Mouse (Mus musculus): Measurements from ENCODE around the gene Snx32.

Snx32 gene

GRCm38 (mm10) chr19:5483386-5484359, 26.7 kb downstream of the Snx32 start:
- DNase-seq (ENCODE audit: low spot score in 2 of 2) = no peak

- no peak for DNase-seq (ENCODE audit: low spot score in 2 of 2)
Observed at GRCm38 (mm10) chr19:5481398-5481797, 28.9 kb downstream of the Snx32 start.

DNA sequence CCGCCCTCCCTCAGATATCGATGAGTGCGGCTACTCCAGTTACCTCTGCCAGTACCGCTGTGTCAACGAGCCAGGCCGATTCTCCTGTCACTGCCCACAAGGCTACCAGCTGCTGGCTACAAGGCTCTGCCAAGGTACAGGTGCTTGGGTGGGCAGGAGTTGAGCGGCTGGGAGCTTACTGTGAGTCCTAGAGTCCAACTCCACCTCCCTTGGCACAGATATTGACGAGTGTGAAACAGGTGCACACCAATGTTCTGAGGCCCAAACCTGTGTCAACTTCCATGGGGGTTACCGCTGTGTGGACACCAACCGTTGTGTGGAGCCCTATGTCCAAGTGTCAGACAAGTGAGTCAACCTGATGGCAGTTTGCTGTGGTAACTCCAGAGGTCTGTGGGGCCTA, 30.3 kb downstream of the Snx32 start:
- DNase-seq (ENCODE audit: low spot score in 2 of 2) = no peak

GRCm38 (mm10) chr19:5477668-5478300, 32.6 kb downstream of the Snx32 start:
- no peak for DNase-seq (ENCODE audit: low spot score in 2 of 2)

DNA sequence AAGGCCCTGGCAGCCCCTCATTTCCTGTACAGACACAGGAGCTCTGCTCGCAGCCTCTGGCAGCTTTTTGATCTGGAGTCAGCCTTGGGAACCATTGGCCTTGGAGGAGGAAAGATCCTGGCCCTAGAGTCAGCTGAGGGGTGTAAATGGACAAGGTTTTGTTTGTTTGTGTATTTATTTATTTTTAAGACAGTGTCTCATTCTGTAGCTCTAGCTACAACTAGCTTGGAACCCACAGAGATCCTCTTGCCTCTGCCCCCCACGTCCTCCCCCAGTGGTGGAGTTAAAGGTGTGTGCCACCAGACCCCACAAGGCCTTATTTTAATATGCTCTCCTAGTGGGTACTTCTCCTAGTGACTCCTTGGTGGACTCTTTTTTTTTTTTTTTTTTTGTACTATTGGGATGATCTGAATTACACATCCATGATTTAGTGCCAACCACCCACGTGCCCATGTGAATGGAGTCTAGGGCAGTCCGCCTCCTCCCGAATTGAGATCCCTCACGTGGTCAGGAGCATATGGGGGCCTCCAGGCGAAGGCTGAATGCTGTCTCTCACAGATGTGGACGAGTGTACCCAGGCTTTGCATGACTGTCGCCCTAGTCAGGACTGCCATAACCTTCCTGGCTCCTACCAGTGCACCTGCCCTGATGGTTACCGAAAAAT, 33.2 kb downstream of the Snx32 start:
- no peak for DNase-seq (ENCODE audit: low spot score in 2 of 2)

- DNase-seq (ENCODE audit: low spot score in 2 of 2) = no peak
Observed at GRCm38 (mm10) chr19:5475069-5475714, 35.1 kb downstream of the Snx32 start.

DNA sequence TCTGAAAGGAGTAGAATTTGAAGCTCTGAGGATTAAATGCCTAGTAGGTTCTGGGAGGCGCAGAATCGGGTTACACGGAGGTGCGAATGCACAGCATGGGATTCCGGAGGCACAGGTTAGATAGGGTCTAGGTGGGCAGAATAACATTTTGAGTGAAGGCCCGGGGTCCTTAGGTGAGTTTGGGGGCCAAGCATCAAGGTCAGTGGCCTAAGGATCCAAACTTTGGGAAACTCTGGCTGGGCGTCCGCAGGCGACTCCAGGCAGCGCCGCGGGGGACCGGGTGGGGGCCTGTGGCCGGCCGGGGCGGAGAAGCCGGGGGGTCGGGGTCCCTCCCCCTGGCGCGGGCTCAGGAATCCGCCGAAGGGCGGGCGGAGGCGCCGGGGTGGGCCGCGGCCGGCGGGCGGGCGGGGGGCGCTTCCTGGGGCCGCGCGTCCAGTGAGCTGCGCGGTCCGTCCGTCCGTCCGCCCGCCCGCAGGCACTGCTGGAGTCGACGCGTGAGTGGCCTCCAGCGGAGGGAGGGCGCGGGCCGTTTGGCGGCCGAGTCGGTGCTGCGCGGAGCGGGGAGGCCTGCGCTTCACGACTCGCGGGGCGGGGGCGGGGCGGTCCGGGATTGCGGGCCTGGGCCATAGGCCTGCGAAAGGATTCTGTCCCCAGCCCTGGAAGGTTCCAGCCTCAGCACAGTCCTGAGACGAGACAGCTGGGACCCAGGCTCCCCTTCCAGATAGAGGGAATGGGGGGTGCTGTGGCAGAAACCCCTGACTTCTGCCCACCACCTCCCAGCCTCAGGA, 35.9 kb downstream of the Snx32 start:
- DNase-seq (ENCODE audit: low spot score in 2 of 2) = peak in 1 of 2 experiments; percentile 15

DNA sequence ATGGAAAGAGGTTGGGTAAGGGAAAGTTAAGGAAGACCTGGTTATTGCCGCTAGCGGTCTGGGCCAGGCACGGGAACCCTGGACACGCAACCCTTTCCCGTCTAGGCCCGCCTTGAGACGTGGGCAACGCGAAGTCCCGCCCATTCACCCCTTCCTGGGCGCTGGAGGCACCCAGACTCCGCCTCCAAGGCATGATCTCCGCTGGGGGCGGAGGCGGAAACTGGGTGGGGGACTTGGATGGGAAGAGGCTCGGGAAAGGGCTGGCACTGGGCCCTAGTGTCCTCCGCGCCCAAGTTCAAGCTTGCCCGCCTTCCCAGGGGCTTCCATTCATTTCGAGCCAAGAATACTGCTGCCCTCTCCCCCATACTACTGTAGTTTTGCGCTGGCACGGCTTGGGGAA, 36.6 kb downstream of the Snx32 start, which contains the start of gene Efemp2:
TSS of gene Efemp2 (plus strand) at position 235 of the 400 bp plus-strand sequence.
- peak; percentile 79 to 87 for DNase-seq (ENCODE audit: low spot score in 2 of 2)

DNA sequence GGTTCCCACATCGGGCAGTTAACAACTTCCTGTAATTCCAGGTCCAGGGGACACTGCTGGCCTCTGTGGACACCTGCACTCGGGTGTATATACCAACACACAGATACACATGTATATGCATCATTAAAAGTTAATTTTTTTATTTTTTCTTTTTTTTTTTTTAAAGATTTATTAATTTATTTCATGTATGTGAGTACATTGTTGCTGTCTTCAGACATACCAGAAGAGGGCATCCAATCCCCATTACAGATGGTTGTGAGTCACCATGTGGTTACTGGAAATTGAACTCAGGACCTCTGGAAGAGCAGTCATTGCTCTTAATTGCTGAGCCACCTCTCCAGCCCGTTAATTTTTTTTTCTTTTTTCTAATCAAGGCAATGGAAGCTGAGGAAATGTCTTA, 37.5 kb downstream of the Snx32 start:
- no peak for DNase-seq (ENCODE audit: low spot score in 2 of 2)

GRCm38 (mm10) chr19:5471846-5472245, 38.5 kb downstream of the Snx32 start:
- DNase-seq (ENCODE audit: low spot score in 2 of 2) = no peak

DNA sequence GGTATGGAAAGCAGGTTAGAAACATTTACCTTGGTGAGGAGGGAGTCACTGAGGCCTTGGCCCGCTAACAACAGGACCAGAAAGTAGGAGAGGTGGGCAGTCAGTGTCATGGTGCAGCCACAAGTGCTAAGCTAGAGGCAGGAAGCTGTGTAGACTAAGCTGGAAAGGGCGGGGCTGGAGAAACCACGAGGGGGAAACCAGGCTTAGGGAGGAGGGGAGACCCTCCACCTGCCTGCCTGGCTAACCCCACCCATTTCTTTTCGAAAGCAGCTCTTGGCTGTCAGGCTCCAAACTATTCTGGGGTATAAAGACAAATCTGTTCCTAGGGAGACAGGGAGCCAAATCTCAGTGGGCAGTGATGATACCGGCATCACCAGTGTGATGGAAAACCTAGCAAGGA, 42.0 kb downstream of the Snx32 start, which contains the start of gene Ctsw:
TSS of gene Ctsw (minus strand) at position 134 of the 400 bp plus-strand sequence.
- DNase-seq (ENCODE audit: low spot score in 2 of 2) = no peak

GRCm38 (mm10) chr19:5466916-5467500, 43.3 kb downstream of the Snx32 start:
- DNase-seq (ENCODE audit: low spot score in 2 of 2) = no peak

GRCm38 (mm10) chr19:5465037-5465436, 45.3 kb downstream of the Snx32 start:
- no peak for DNase-seq (ENCODE audit: low spot score in 2 of 2)

DNA sequence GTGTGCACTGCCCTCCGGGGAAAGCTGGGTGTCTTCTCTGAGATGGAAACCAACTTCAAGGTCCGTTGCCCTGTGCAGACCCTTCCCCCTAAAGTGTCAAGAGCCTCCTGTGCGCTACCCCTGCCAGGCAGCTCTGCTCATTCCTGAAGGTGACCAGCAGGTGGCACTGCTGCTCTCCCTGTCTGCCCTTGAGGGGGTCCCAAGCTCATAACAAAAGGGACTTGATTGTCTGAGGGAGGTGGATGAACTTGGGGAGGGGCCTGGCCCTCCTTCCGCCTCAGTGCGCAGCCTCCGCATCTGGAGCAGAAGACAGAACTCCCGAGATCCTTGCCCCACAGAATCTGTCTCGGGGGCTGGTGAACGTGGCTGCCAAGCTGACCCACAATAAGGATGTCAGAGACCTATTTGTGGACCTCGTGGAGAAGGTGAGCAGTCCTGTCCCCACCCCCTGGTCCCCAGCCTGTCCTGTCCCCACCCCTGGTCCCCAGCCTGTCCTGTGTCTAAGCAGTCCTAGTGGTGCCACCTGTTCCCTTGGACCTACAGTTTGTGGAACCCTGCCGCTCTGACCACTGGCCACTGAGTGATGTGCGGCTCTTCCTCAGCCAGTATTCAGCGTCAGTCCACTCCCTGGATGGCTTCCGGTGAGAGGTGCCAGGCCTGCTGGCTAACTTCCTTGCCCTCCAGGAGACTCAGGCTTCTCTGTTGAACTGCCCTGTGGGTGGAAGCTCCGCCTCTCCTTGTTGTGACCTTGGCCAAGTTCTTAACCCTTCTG, 46.4 kb downstream of the Snx32 start:
- no peak for DNase-seq (ENCODE audit: low spot score in 2 of 2)

GRCm38 (mm10) chr19:5463212-5463611, 47.1 kb downstream of the Snx32 start:
- no peak for DNase-seq (ENCODE audit: low spot score in 2 of 2)

DNA sequence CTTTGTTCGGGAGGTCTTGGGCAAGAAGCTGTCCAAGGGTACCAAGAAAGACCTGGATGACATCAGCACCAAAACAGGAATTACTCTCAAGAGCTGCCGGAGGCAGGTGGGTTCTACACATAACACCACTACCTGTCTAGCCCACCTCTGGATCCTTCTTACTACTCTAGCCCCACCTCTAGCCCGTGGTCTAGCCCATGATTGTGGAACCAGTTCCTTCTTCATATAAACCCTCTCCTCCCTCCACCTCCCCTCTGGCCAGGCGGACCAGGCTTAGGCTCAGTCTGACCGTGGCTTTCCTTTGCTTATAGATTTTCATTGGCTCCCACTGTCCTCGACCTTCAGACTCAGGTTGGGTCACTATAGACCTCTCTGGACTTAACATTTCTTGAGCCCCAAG, 48.9 kb downstream of the Snx32 start:
- no peak for DNase-seq (ENCODE audit: low spot score in 2 of 2)

- peak; percentile 88 to 90 for DNase-seq (ENCODE audit: low spot score in 2 of 2)
Observed at GRCm38 (mm10) chr19:5460465-5460911, 49.9 kb downstream of the Snx32 start, which contains the start of gene Fibp. Fibp (plus strand) TSS chr19:5460615.

DNA sequence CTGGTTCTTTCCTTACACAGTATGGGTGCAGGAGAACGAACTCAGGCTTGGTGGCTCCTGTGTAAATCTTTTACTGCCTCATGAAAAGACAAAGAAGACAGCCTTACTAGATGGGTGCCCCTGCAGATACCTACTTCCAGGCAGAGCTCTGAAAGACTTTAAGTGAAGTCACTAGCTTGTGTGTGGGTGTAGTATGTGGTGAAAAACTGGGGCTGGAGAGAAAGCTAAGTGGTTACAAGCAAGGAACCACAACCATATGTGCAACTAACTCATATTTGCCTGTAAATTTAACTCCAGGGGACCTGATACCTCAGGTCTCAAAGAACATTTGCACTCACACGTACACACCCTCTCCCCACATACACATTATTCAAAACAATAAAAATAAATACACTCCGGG, 50.4 kb downstream of the Snx32 start:
- no peak for DNase-seq (ENCODE audit: low spot score in 2 of 2)

DNA sequence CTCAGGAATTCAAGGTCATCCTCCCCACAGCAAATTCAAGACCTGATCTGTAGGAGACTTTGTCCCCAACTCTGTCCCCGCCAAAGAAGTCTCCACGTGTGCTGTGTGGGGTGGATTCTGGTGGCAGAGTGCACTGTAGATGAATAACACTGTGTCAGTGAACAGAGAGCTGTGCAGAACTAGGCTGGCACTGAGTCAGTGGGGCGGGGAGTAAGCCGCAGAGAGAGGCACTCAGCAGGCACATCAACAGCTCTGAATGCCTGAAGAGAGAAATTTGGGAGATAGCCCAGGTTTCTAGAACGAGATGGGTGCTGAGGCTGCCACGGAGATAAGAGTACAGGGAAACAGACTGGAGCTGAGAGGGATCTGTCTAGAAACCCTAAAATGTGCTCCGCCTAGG, 51.3 kb downstream of the Snx32 start:
- no peak for DNase-seq (ENCODE audit: low spot score in 2 of 2)

Measured in urinary bladder, postnatal 36 days (tissue).